Mouse (Mus musculus): ENCODE data around the gene Cpsf6.

DNA sequence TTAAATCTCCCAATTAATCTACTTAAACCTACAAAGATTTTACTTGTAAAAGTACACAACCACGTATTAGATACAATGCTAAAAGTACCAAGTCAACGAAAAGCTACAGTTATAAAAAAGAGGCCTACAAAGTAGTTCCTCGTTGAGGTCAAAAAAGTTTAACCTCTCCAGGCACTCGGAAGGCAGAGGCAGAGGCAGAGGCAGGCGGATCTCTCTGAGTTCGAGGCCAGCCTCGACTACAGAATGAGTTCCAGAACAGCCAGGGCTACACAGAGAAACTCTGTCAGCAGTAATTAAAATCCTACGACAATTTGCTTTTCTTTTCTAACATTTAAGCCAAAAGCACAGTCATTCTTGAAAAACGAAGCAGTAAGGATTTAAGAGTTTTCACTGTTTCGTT is 4.7 kb downstream of the Cpsf6 start:
- TF ChIP-seq CTCF (IDR thresholded peaks at IDR 0.05; ENCODE audit: low read depth): no peak
- TF ChIP-seq EP300 (IDR thresholded peaks at IDR 0.05; ENCODE audit: low read depth): no peak
